Mouse (Mus musculus): ENCODE measurements around the gene Dag1.

DNA sequence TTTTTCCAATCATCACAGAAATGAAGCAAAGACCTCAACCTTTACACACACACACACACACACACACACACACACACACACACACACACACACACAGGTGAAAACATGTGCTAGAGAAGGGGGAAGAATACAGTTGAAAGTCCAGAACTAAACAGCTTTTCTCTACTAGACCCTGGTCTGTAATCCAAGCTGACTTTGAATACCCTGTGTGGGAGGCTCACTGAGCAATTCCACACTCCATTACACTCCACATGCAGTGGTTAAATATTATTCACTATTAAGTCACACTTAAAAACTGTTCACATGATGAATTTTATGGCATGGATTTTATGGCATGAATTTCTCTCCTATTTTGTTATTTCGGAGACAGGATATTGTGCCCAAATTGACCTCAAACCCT lies 40.1 kb downstream of the Dag1 start:
- TF ChIP-seq EP300 (IDR thresholded peaks at IDR 0.05; ENCODE audit: insufficient read depth, low read depth, low read length), result no peak
- no peak for TF ChIP-seq CTCF (IDR thresholded peaks at IDR 0.05)
